Mouse (Mus musculus) frontal cortex, postnatal 36 days (tissue): ENCODE results near the gene Fsd1l.
"Not testable (repeated sequence)": the region's sequence is repeated elsewhere in the genome, so short reads cannot be mapped to it uniquely, and the experiment has no call there.

Experiments used
- DNase-seq, 2 experiments: peaks; one replicate each; pipeline ENCODE4 v3.0.0; 2022; ENCODE audit warnings: low spot score in 2 of 2

The Fsd1l gene

GRCm38 (mm10) chr4:53628924-53629323 is 2.3 kb upstream of the Fsd1l start:
- no peak for DNase-seq

GRCm38 (mm10) chr4:53630963-53631315 is 332 bp upstream of the Fsd1l start:
- no peak for DNase-seq

- no peak for DNase-seq
These were observed 709 bp downstream of the Fsd1l start for GRCm38 (mm10) chr4:53632011-53632349.

- DNase-seq, result no peak
These were observed 4.1 kb downstream of the Fsd1l start for GRCm38 (mm10) chr4:53635336-53635735.

- DNase-seq, result no peak
These were observed 6.1 kb downstream of the Fsd1l start for GRCm38 (mm10) chr4:53637269-53637909.

GRCm38 (mm10) chr4:53638549-53639123 is 7.4 kb downstream of the Fsd1l start:
- no peak for DNase-seq

- DNase-seq, result no peak
These were observed 26.8 kb downstream of the Fsd1l start for GRCm38 (mm10) chr4:53658029-53658428.

- no peak for DNase-seq
These were observed 29.4 kb downstream of the Fsd1l start for GRCm38 (mm10) chr4:53660711-53661110.

- no peak for DNase-seq
These were observed 50.8 kb downstream of the Fsd1l start for GRCm38 (mm10) chr4:53682092-53682491.

- DNase-seq, result no peak
These were observed 57.7 kb downstream of the Fsd1l start for GRCm38 (mm10) chr4:53688965-53689364.

GRCm38 (mm10) chr4:53691418-53691817 is 60.1 kb downstream of the Fsd1l start:
- DNase-seq, result peak in 1 of 2 experiments; percentile 32

GRCm38 (mm10) chr4:53709166-53709565 is 77.9 kb downstream of the Fsd1l start:
- not testable (repeated sequence) for DNase-seq

GRCm38 (mm10) chr4:53710021-53710420 is 78.8 kb downstream of the Fsd1l start:
- no peak for DNase-seq

GRCm38 (mm10) chr4:53710555-53711328 is 79.5 kb downstream of the Fsd1l start:
- no peak for DNase-seq

- DNase-seq, result no peak
These were observed 82.4 kb downstream of the Fsd1l start, which contains the start of gene Fktn for GRCm38 (mm10) chr4:53713704-53714050. Fktn (plus strand) TSS chr4:53713998.

- DNase-seq, result peak; percentile 90 to 94
These were observed 83.0 kb downstream of the Fsd1l start for GRCm38 (mm10) chr4:53714051-53714814.

GRCm38 (mm10) chr4:53715977-53716376 is 84.7 kb downstream of the Fsd1l start:
- no peak for DNase-seq

GRCm38 (mm10) chr4:53717546-53717945 is 86.3 kb downstream of the Fsd1l start:
- no peak for DNase-seq

GRCm38 (mm10) chr4:53718261-53718660 is 87.0 kb downstream of the Fsd1l start:
- DNase-seq, result no peak

GRCm38 (mm10) chr4:53722506-53722905 is 91.2 kb downstream of the Fsd1l start:
- DNase-seq, result no peak

GRCm38 (mm10) chr4:53726100-53726499 is 94.8 kb downstream of the Fsd1l start:
- DNase-seq, result not testable (repeated sequence)

GRCm38 (mm10) chr4:53728121-53728520 is 96.8 kb downstream of the Fsd1l start:
- no peak for DNase-seq
